In genomic region chr4:126217771-126218170, GRCm38 (mm10) we compare ENCODE assay signal across 9 mouse cellular contexts. TPM values are rescaled to one million over a fixed set of nuclear protein-coding genes. Genes with fewer than 3 reads are reported as not detected.
DNase-seq lines count a peak whose midpoint lies in the region.
"Had no signal": no experiment of that assay in that cellular context is flagged by ENCODE, and none has a peak within 500 bp of the region (broad histone marks: within the 10 kb centered on the region; RNA-seq: fewer than 3 reads in every experiment).

No protein-coding gene starts in this region.

- peak; percentile 77 for DNase-seq in urinary bladder, postnatal 14 days (ENCODE audit: low spot score)
- no peak for DNase-seq in urinary bladder, adult 2 months (ENCODE audit: low spot score)
- peak; percentile 79 for DNase-seq in fibroblast of lung, adult 2 months (ENCODE audit: low read depth)
- DNase-seq in lung, postnatal 10 days = peak; percentile 48
- no peak for DNase-seq in right cerebral cortex, adult 18-20 months
- no peak for DNase-seq in thymus, postnatal 0 days (ENCODE audit: low spot score)
- no peak for DNase-seq in cerebellum, postnatal 36 days
- DNase-seq: cerebellum, postnatal 14 days; lung, embryonic 14.5 days had no signal

RNA-seq across cellular contexts. Expression of gene Thrap3, which starts 15.2 kb away (rescaled TPM):
- 111 and 130 TPM in 2 replicates for polyA plus RNA-seq in urinary bladder, adult 2 months (2012; rRNA removed)
- polyA plus RNA-seq in thymus, postnatal 0 days (2015; fragmentation: Nextera tagmentation; extraction: Ambion mirVana) = 173 and 202 TPM in 2 replicates

RNA-seq across cellular contexts. Expression of gene Map7d1, which starts 38.4 kb away (rescaled TPM):
- polyA plus RNA-seq in urinary bladder, adult 2 months (2012; rRNA removed) = 103 and 127 TPM in 2 replicates
- 15.9 and 18.2 TPM in 2 replicates for polyA plus RNA-seq in thymus, postnatal 0 days (2015; fragmentation: Nextera tagmentation; extraction: Ambion mirVana)

RNA-seq across cellular contexts. Expression of gene Trappc3, which starts 44.4 kb away (rescaled TPM):
- 85.7 and 101 TPM in 2 replicates for polyA plus RNA-seq in urinary bladder, adult 2 months (2012; rRNA removed)
- 112 and 123 TPM in 2 replicates for polyA plus RNA-seq in thymus, postnatal 0 days (2015; fragmentation: Nextera tagmentation; extraction: Ambion mirVana)

RNA-seq across cellular contexts. Expression of gene Sh3d21, which starts 54.5 kb away (rescaled TPM):
- 10.1 and 11.8 TPM in 2 replicates for polyA plus RNA-seq in urinary bladder, adult 2 months (2012; rRNA removed)
- polyA plus RNA-seq in thymus, postnatal 0 days (2015; fragmentation: Nextera tagmentation; extraction: Ambion mirVana) = 2.2 and 2.7 TPM in 2 replicates

Comparison
In these comparisons a context has a peak if more than half of its experiments do, and no peak if none do; other contexts are left out.
1. DNase-seq: peak in urinary bladder, postnatal 14 days (single experiment), fibroblast of lung, adult 2 months (single experiment) and lung, postnatal 10 days (single experiment); none in urinary bladder, adult 2 months (single experiment), right cerebral cortex, adult 18-20 months (single experiment), thymus, postnatal 0 days (single experiment) and cerebellum, postnatal 36 days (0 of 2).